ENCODE assay signal across 11 mouse cellular contexts in genomic region chr5:133365771-133366170, GRCm38 (mm10).
A peak's percentile ranks its signal among the peaks of the same experiment; 100 is the strongest.
DNase-seq lines count a peak whose midpoint lies in the region; ATAC-seq and TF ChIP-seq lines count a peak whose summit lies in the region.
"Had no signal": no experiment of that assay in that cellular context is flagged by ENCODE, and none has a peak within 500 bp of the region (broad histone marks: within the 10 kb centered on the region; RNA-seq: fewer than 3 reads in every experiment).

No protein-coding gene starts in this region.

- no peak overlapping the region for H3K4me2 ChIP-seq in embryonic facial prominence, embryonic 11.5 days (ENCODE audit: low read depth, low read length)
- H3K4me2 ChIP-seq in neural tube, embryonic 11.5 days (ENCODE audit: low read depth) = no peak overlapping the region

- no peak overlapping the region for H3K4me3 ChIP-seq in embryonic facial prominence, embryonic 11.5 days (ENCODE audit: low read depth, low read length)
- H3K4me3 ChIP-seq in neural tube, embryonic 11.5 days (ENCODE audit: low read depth, low read length) = no peak overlapping the region
- no peak overlapping the region for H3K4me3 ChIP-seq in lung, adult 2 months (replicated peaks; ENCODE audit: extremely low read depth, low read depth, low read length)

- H3K9ac ChIP-seq in embryonic facial prominence, embryonic 11.5 days (replicated peaks; ENCODE audit: low read length) = no peak overlapping the region
- H3K9ac ChIP-seq in neural tube, embryonic 11.5 days (ENCODE audit: low read length) = no peak overlapping the region
- H3K9ac ChIP-seq: liver, embryonic 14.5 days had no signal

- no peak for ATAC-seq in embryonic facial prominence, embryonic 11.5 days (replicated peaks; ENCODE audit: insufficient number of reproducible peaks, low FRiP score, low TSS enrichment, low read depth)
- no peak for ATAC-seq in neural tube, embryonic 11.5 days (ENCODE audit: insufficient read depth, low FRiP score, low TSS enrichment)
- no peak for ATAC-seq in erythroblast, adult 5-6 weeks (replicated peaks; ENCODE audit: low FRiP score, poor library complexity, severe bottlenecking)
- no peak for ATAC-seq in erythroid progenitor cell, adult 5-6 weeks (replicated peaks; ENCODE audit: low FRiP score, poor library complexity, severe bottlenecking)

- H3K9me3 ChIP-seq in embryonic facial prominence, embryonic 11.5 days (replicated peaks; ENCODE audit: control insufficient read depth, low read length) = no peaks in the 10 kb centered on the region
- no peaks in the 10 kb centered on the region for H3K9me3 ChIP-seq in neural tube, embryonic 11.5 days (ENCODE audit: control insufficient read depth, low read length)

- TF ChIP-seq POLR2A in lung, adult 2 months (IDR thresholded peaks at IDR 0.05; ENCODE audit: borderline replicate concordance, extremely low read depth, low read depth, low read length) = no peak

- 87% methylated on average over 3 of the region's 3 CpGs for WGBS in embryonic facial prominence, embryonic 11.5 days
- 75% methylated on average over 3 of the region's 3 CpGs for WGBS in neural tube, embryonic 11.5 days
- 74% methylated on average over 3 of the region's 3 CpGs for WGBS in lung, adult 2 months

- no peaks in the 10 kb centered on the region for H3K4me1 ChIP-seq in embryonic facial prominence, embryonic 11.5 days (ENCODE audit: control insufficient read depth, insufficient read depth, low read length)
- peaks cover 2% of the 10 kb centered on the region; the same call in 1 of the 2 replicates for H3K4me1 ChIP-seq in neural tube, embryonic 11.5 days (ENCODE audit: control insufficient read depth, insufficient read depth, low read length)
- H3K4me1 ChIP-seq in lung, adult 2 months (ENCODE audit: control insufficient read depth, insufficient read depth, low read length) = no peaks in the 10 kb centered on the region

- TF ChIP-seq CTCF in lung, adult 2 months (IDR thresholded peaks at IDR 0.05; ENCODE audit: insufficient read depth, low read length) = no peak

- H3K27ac ChIP-seq in embryonic facial prominence, embryonic 11.5 days (replicated peaks; ENCODE audit: low read depth, low read length) = no peak overlapping the region
- no peak overlapping the region for H3K27ac ChIP-seq in neural tube, embryonic 11.5 days (ENCODE audit: low read depth, low read length)
- H3K27ac ChIP-seq: liver, embryonic 14.5 days; stomach, postnatal 0 days had no signal

- DNase-seq in brain, adult 2 months (ENCODE audit: low read depth, low spot score) = peak; percentile 90
- DNase-seq in embryonic facial prominence, embryonic 11.5 days (ENCODE audit: low spot score) = peak; percentile 19
- peak; percentile 80 to 82 for DNase-seq in layer of hippocampus, adult 8-10 months (ENCODE audit: low spot score in 2 of 2)
- peak; percentile 49 for DNase-seq in neural tube, embryonic 11.5 days (ENCODE audit: low spot score)
- DNase-seq in lung, adult 2 months = no peak
- DNase-seq in spleen, postnatal 14 days (ENCODE audit: low spot score in 2 of 2) = no peak
- DNase-seq: gastrocnemius, postnatal 36 days had no signal

- H3K36me3 ChIP-seq in embryonic facial prominence, embryonic 11.5 days (replicated peaks; ENCODE audit: control insufficient read depth, insufficient read depth, low read depth, low read length) = no peaks in the 10 kb centered on the region
- no peaks in the 10 kb centered on the region for H3K36me3 ChIP-seq in neural tube, embryonic 11.5 days (ENCODE audit: control insufficient read depth, insufficient read depth, low read length)

- H3K27me3 ChIP-seq in embryonic facial prominence, embryonic 11.5 days (ENCODE audit: control insufficient read depth, insufficient read depth, low read length) = no peaks in the 10 kb centered on the region
- no peaks in the 10 kb centered on the region for H3K27me3 ChIP-seq in neural tube, embryonic 11.5 days (ENCODE audit: control insufficient read depth, insufficient read depth, low read length)

Comparison
In these comparisons a context has a peak if more than half of its experiments do, and no peak if none do; other contexts are left out.
1. DNase-seq: peak in brain, adult 2 months (single experiment), embryonic facial prominence, embryonic 11.5 days (single experiment), layer of hippocampus, adult 8-10 months (2 of 2) and neural tube, embryonic 11.5 days (single experiment); none in lung, adult 2 months (single experiment) and spleen, postnatal 14 days (0 of 2).